Mouse (Mus musculus): ENCODE measurements at regions not wholly inside any gene's neighbourhood (a gene's known extent, or its start where the extent isn't known, plus 50 kb on each side); places are given as distances from the start of the nearest gene placed in this dataset.
"Not testable (repeated sequence)": the region's sequence is repeated elsewhere in the genome, so short reads cannot be mapped to it uniquely, and the experiment has no call there.

DNA sequence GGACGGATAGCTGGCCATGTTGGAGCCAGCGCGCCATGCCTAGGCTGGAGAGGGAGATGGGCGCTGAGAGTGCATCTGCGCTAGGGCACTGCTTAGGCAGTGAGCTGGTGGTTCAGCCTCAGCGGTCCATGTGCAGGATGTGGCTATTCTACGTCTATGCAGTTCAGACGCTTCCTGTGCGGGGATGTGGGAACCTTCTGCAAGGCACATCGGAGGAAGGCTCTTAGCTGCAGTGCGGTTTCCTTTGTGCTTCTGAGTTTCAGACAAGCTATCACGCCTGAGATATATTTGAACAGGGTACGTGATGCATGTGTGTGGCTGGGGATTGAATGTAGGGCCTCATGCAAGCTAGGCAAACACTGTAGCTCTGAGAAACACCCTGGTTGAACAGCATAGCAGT is 54.4 kb upstream of the Lrpprc start:
- DNase-seq: no peak
- WGBS: 63% methylated on average over 13 of the region's 13 CpGs
- H3K4me3 ChIP-seq (replicated peaks; ENCODE audit: extremely low read depth, low read depth, low read length): no peak overlapping the region

DNA sequence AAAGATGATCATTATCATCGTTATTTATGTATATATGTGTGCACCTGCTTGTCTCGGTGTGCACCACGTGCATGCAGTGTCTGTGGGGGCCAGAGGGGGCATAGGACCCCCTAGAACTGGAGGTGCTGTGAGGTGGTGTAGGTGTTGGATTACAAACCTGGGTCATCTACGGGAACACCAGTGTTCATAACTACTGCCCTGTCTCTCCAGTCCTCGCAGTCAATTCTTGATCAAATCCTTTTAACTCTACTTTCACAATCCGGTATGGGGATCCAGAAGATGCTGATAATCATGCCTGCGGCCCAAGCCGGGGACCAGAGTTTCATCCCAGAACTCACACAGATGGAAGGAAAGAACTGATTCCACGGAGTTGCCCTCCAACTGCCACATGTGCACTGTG is 55.6 kb upstream of the Lrpprc start:
- no peak for DNase-seq
- Histone ChIP-seq H3K4me1 (ENCODE audit: control insufficient read depth, insufficient read depth, low read length) (no peaks in the 10 kb centered on the region), H3K4me3 (replicated peaks; ENCODE audit: extremely low read depth, low read depth, low read length) (no peak overlapping the region)
- 81% methylated on average over 9 of the region's 9 CpGs for WGBS
- TF ChIP-seq CTCF (IDR thresholded peaks at IDR 0.05; ENCODE audit: insufficient read depth, low read length): no peak
- no peak for TF ChIP-seq POLR2A (IDR thresholded peaks at IDR 0.05; ENCODE audit: borderline replicate concordance, extremely low read depth, low read depth, low read length)

More for the DNA sequence above, 54.4 kb upstream of the Lrpprc start:
- no peak for TF ChIP-seq CTCF (IDR thresholded peaks at IDR 0.05; ENCODE audit: insufficient read depth, low read length)
- TF ChIP-seq POLR2A (IDR thresholded peaks at IDR 0.05; ENCODE audit: borderline replicate concordance, extremely low read depth, low read depth, low read length): no peak
- H3K4me1 ChIP-seq (ENCODE audit: control insufficient read depth, insufficient read depth, low read length): no peaks in the 10 kb centered on the region

DNA sequence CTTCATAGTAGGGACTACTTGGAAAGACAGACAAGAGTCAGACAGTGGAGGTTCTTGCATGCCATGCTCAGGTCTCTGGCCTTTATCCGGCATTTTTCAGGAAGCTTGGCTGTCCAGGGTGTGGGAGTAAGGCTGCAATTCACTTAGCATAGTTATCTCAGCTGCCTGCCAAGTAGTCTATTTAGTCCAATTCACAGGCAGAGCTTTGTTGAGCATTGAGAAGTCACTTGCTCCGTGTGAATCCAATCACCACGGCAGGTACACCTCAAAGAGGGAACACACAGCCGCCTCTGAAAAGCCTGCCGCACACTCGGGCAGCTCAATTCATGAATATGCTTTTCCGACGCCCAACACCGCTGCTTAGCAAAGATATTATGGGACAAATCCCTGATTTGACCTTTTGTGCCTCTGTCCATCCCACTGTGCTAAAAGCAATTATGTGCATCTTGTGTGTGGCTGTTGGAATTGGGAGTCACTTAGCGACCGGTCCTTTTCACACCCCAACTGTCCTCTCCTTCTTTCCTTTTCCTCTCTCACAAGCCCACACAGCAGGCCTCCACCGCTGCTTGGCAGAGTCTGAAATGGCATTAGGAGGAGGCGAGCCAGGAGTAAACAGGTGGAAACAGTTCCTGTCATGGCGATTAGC is 57.9 kb upstream of the Lrpprc start:
- Histone ChIP-seq H3K4me3 (replicated peaks; ENCODE audit: extremely low read depth, low read depth, low read length) (no peak overlapping the region), H3K4me1 (ENCODE audit: control insufficient read depth, insufficient read depth, low read length) (no peaks in the 10 kb centered on the region)
- no peak for DNase-seq
- 49% methylated on average over 14 of the region's 14 CpGs for WGBS
- no peak for TF ChIP-seq POLR2A (IDR thresholded peaks at IDR 0.05; ENCODE audit: borderline replicate concordance, extremely low read depth, low read depth, low read length)
- TF ChIP-seq CTCF (IDR thresholded peaks at IDR 0.05; ENCODE audit: insufficient read depth, low read length): no peak

DNA sequence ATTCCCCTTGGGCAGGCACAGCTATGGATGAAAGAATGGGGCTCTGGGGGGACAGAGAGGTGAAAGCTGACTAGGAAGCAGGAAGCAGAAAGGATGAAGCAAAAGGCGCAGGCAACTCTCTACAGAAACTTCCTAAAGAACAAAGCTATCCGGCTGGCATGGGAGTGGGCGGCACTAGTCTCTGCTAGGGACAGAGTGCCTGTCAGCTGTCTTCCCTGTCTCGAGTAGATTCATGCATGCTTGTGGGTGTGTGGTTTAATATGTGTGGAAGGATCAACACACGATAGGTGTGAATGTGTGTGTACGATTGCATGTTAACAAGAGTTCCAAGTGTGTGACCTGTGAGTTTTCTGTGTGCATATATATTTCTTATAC is 58.4 kb upstream of the Lrpprc start:
- no peak overlapping the region for H3K4me3 ChIP-seq (replicated peaks; ENCODE audit: extremely low read depth, low read depth, low read length)
- DNase-seq: no peak
- H3K4me1 ChIP-seq (ENCODE audit: control insufficient read depth, insufficient read depth, low read length): no peaks in the 10 kb centered on the region
- TF ChIP-seq POLR2A (IDR thresholded peaks at IDR 0.05; ENCODE audit: borderline replicate concordance, extremely low read depth, low read depth, low read length) (no peak), CTCF (IDR thresholded peaks at IDR 0.05; ENCODE audit: insufficient read depth, low read length) (no peak)
- WGBS: 54% methylated on average over 6 of the region's 6 CpGs

DNA sequence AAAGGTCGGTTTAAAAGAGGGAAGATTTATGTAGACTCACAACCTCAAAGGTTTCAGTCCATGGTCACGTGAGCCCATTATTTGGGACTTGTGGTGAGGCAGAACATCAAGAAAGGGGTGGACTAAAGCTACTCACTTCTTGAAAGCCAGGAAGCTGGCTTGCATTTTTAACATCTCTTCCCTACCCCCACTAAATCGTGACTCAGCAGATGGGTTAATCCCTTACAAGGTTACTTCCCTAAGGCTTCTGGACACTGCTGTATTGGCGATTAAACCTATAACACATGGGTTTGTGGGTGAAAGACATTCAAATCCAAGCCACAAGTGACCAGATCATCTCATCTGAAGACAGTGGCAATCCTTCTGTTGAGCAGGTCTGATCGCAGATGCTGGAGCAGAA is 59.9 kb upstream of the Lrpprc start:
- H3K4me3 ChIP-seq (replicated peaks; ENCODE audit: extremely low read depth, low read depth, low read length): no peak overlapping the region
- WGBS: 61% methylated on average over 5 of the region's 5 CpGs
- H3K4me1 ChIP-seq (ENCODE audit: control insufficient read depth, insufficient read depth, low read length): no peaks in the 10 kb centered on the region
- TF ChIP-seq POLR2A (IDR thresholded peaks at IDR 0.05; ENCODE audit: borderline replicate concordance, extremely low read depth, low read depth, low read length): no peak
- no peak for TF ChIP-seq CTCF (IDR thresholded peaks at IDR 0.05; ENCODE audit: insufficient read depth, low read length)
- DNase-seq: no peak

DNA sequence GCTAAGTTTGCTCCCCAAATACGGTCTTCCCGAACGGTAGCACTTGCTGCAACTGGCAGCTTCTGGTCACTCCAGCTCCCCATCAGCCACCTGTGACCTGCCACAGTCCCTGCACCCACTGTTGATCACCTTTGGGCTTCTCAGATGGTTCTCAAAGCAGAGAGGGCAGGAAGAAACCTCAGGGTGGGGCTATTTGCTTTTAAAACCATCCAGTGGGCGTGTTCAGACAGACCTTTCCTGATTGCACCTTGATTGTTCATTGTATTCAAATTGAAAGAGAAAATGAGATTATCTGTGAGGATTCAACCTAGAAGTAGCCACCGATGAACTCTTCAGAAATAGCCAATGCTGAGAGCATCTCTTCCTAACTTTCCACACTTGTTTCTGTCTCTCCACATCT is 60.3 kb upstream of the Lrpprc start:
- WGBS: 75% methylated on average over 5 of the region's 5 CpGs
- Histone ChIP-seq H3K4me3 (replicated peaks; ENCODE audit: extremely low read depth, low read depth, low read length) (no peak overlapping the region), H3K4me1 (ENCODE audit: control insufficient read depth, insufficient read depth, low read length) (peaks cover 3% of the 10 kb centered on the region)
- TF ChIP-seq POLR2A (IDR thresholded peaks at IDR 0.05; ENCODE audit: borderline replicate concordance, extremely low read depth, low read depth, low read length) (no peak), CTCF (IDR thresholded peaks at IDR 0.05; ENCODE audit: insufficient read depth, low read length) (no peak)
- no peak for DNase-seq

DNA sequence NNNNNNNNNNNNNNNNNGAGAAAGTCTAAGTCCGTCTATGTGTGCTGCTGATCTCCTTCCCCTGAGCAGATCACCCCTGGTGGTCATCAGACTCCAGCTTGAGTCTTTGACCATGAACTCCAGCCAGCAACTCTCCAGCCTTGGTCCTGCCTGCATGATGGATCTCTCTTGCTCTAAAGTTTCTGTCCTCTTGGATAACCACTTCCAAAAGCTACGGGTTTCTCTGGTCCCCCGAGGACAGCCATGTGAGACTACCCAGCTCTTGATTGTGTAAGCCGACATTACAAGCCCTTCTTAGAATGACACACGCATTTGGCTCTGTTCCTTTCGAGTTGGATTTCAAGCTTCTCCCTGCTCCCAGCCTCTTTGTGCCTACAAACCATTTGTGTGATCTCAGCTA is 66.4 kb upstream of the Lrpprc start:
- WGBS: 78% methylated on average over 6 of the region's 6 CpGs
- no peak overlapping the region for H3K4me3 ChIP-seq (replicated peaks; ENCODE audit: extremely low read depth, low read depth, low read length)
- peaks cover 4% of the 10 kb centered on the region for H3K4me1 ChIP-seq (ENCODE audit: control insufficient read depth, insufficient read depth, low read length)
- TF ChIP-seq CTCF (IDR thresholded peaks at IDR 0.05; ENCODE audit: insufficient read depth, low read length) (no peak), POLR2A (IDR thresholded peaks at IDR 0.05; ENCODE audit: borderline replicate concordance, extremely low read depth, low read depth, low read length) (no peak)
- no peak for DNase-seq

DNA sequence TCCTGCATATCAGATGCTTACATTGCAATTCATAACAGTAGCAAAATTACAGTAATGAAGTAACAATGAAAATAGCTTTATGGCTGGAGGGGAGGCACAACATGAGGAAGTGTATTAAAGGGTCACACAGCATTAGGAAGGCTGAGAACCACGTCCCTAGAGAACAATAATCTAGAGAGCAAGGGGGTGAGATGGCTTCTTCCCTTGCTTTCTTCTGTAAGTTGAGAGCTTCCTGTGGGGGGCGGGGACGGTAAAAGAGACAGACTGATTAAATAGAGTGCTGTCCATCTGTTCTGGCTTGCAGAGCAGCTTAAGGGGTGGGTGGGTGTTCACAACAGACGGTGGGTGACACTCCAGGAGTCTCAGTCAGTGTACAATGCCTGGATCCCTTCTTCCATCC is 68.2 kb upstream of the Lrpprc start:
- peaks cover 4% of the 10 kb centered on the region for H3K4me1 ChIP-seq (ENCODE audit: control insufficient read depth, insufficient read depth, low read length)
- 20% methylated on average over 4 of the region's 4 CpGs for WGBS
- TF ChIP-seq POLR2A (IDR thresholded peaks at IDR 0.05; ENCODE audit: borderline replicate concordance, extremely low read depth, low read depth, low read length): no peak
- TF ChIP-seq CTCF (IDR thresholded peaks at IDR 0.05; ENCODE audit: insufficient read depth, low read length): no peak
- no peak for DNase-seq
- no peak overlapping the region for H3K4me3 ChIP-seq (replicated peaks; ENCODE audit: extremely low read depth, low read depth, low read length)

DNA sequence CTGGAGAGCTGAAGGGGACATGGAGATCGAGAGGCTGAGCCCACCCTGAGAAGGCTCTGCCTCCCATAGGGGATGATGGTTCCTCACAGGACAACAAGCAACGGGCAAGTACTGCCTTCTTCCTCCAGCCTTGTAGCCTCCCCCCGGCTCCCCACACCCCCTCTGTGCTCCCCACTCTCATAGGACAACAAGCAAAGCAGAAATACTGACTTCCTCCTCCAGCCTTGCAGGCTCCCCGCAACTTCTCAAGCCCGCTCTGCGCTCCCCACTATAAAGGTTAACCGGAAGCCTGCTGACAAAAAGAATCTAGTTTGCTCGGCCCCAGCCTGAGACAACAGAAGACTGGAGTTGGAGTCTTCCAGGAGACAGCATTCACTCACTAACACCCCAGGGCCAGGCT is 69.3 kb upstream of the Lrpprc start:
- no peak for DNase-seq
- H3K4me1 ChIP-seq (ENCODE audit: control insufficient read depth, insufficient read depth, low read length): peaks cover 4% of the 10 kb centered on the region

DNA sequence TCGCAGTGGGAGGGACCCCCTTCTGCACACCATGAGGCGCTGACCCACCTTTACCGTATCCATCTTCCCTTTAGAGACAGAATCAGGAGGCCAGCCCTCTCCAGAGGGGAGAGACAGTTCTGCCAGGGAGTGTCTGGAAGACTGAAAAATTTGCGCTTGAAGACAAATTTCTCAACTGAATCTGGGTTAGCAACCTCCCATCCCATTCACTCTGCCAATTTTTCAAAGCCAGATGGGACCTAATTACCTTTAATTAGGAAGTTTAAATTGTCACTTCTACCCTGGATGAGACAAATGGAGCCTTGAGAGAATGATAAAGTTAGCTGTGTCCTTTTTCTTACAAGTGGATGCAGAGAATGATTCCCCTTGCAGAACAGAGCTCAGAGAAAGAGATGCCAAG is 70.2 kb upstream of the Lrpprc start:
- no peak for DNase-seq
- Histone ChIP-seq H3K4me3 (replicated peaks; ENCODE audit: extremely low read depth, low read depth, low read length) (no peak overlapping the region), H3K4me1 (ENCODE audit: control insufficient read depth, insufficient read depth, low read length) (peaks cover under 1% of the 10 kb centered on the region; the same call in 1 of the 2 replicates)
- no peak for TF ChIP-seq POLR2A (IDR thresholded peaks at IDR 0.05; ENCODE audit: borderline replicate concordance, extremely low read depth, low read depth, low read length)
- no peak for TF ChIP-seq CTCF (IDR thresholded peaks at IDR 0.05; ENCODE audit: insufficient read depth, low read length)
- WGBS: 67% methylated on average over 4 of the region's 4 CpGs

More for the DNA sequence above, 69.3 kb upstream of the Lrpprc start:
- TF ChIP-seq CTCF (IDR thresholded peaks at IDR 0.05; ENCODE audit: insufficient read depth, low read length): no peak
- TF ChIP-seq POLR2A (IDR thresholded peaks at IDR 0.05; ENCODE audit: borderline replicate concordance, extremely low read depth, low read depth, low read length): no peak
- H3K4me3 ChIP-seq (replicated peaks; ENCODE audit: extremely low read depth, low read depth, low read length): no peak overlapping the region
- 53% methylated on average over 8 of the region's 8 CpGs for WGBS

DNA sequence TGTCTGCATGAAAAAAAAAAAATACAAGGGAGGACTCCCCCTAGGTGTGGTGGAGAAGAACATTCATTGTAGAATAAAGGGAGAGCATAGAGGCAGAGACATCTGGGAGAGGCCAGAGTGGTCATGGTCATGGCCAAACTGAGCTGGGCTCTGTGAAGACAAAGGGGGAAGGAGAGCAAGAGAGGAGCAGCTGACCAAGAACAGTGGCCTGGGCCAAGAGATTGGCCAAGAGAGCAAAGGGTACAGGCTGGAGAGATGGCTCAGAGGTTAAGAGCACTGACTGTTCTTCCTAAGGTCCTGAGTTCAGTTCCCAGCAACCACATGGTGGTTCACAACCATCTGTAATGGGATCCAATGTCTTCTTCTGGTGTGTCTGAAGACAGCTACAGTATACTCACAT is 73.6 kb upstream of the Lrpprc start:
- H3K4me1 ChIP-seq (ENCODE audit: control insufficient read depth, insufficient read depth, low read length); DNase-seq; H3K4me3 ChIP-seq (replicated peaks; ENCODE audit: extremely low read depth, low read depth, low read length): not testable (repeated sequence)

All from lung, adult 2 months (tissue).